Mouse (Mus musculus) brain, embryonic 14.5 days (tissue): ENCODE data around the gene Hic1. TPM values are rescaled to one million over a fixed set of nuclear protein-coding genes. Genes with fewer than 3 reads are reported as not detected.

Source experiments
- DNase-seq: peaks from one replicate; pipeline ENCODE4 v3.0.0-alpha.2; 2011; ENCODE audit warnings: low read depth
- CTCF ChIP-seq: fragments of 200-500 bp; IDR thresholded peaks from 2 replicates; pipeline ENCODE4 v1.5.1; 2012; ENCODE audit warnings: inconsistent platforms, mild to moderate bottlenecking, moderate library complexity, borderline replicate concordance; ENCODE audit not compliant: insufficient read depth, insufficient read length; ENCODE audit errors: extremely low read depth
- POLR2A ChIP-seq: fragments of 200-500 bp; IDR thresholded peaks from 2 replicates; pipeline ENCODE4 v1.6.1; 2012; ENCODE audit warnings: mild to moderate bottlenecking, inconsistent platforms, borderline replicate concordance; ENCODE audit not compliant: poor library complexity, insufficient read depth, insufficient read length, severe bottlenecking; ENCODE audit errors: extremely low read depth
- polyA plus RNA-seq: library from polyadenylated mRNA; depleted of rRNA; stranded (reverse); fragments of >200 nt; gene quantifications from 2 replicates; pipeline ENCODE4 v1.2.3, GENCODE M21; 2012; rRNA removed

Hic1 gene
- polyA plus RNA-seq, 1 experiment, result 11.7 TPM

- TF ChIP-seq CTCF, result no peak
- TF ChIP-seq POLR2A, result no peak
- no peak for DNase-seq
Observed at GRCm38 (mm10) chr11:75116379-75116778, 52.9 kb downstream of the Hic1 start.

Other genes with a start within 250 kb of the Hic1 start
- 35.0 and 39.3 TPM in 2 replicates for gene Smg6, start 243.7 kb downstream of the Hic1 start, polyA plus RNA-seq
- gene Srr, start 243.6 kb downstream of the Hic1 start, polyA plus RNA-seq, result 23.3 and 33.0 TPM in 2 replicates
- 20.0 and 23.8 TPM in 2 replicates for gene Ovca2, start 9.3 kb upstream of the Hic1 start, polyA plus RNA-seq
- gene Dph1, start 21.7 kb upstream of the Hic1 start, polyA plus RNA-seq, result 19.3 and 23.9 TPM in 2 replicates
- 6.6 and 12.1 TPM in 2 replicates for gene Rtn4rl1, start 24.3 kb upstream of the Hic1 start, polyA plus RNA-seq
- gene Rpa1, start 178.8 kb upstream of the Hic1 start, polyA plus RNA-seq, result 49.2 and 53.3 TPM in 2 replicates
- gene Smyd4, start 178.9 kb upstream of the Hic1 start, polyA plus RNA-seq, result 9.0 and 9.9 TPM in 2 replicates